Mouse (Mus musculus): ENCODE measurements around the gene Cyb5d1. TPM values are rescaled to one million over a fixed set of nuclear protein-coding genes. Genes with fewer than 3 reads are reported as not detected.

Gene Cyb5d1
- polyA plus RNA-seq, 1 experiment from 2014 or later: 51.6 TPM

DNA sequence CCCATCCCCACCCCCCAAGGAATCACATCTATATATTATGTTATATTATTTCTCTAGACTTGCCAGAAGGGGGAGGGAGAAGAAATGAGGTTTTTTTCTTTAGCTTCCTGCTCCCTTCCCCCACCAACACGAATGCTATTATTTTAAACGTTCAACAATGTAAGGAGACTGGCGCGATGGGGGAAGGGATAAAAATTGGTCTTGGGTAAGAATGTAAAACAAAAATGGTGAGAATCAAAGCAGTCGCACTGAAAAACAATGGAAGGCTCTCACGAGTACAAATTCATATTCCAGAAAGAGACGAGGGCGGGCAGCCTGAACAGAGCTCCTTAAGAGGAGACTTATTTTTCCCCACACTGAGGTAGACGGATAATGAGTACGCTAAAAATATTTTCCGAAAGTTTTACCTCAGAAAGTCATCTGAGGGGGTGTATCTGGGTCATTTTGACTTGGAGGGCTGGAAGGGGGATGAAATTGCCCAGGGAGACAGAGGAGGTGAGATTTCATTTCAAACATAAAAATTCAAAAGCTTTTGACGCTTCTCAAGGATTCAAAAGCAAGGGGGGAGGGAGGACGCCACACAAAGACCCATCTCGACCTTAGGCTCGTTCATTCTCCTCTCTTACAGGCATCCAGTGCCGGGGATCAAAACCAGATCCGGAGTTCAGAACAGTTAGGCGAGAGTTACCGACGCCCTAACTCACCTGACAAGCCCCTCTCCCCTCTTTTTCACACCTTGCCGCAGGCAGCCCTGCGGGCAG is 28.4 kb downstream of the Cyb5d1 start:
- H3K27ac ChIP-seq: peak overlapping the region; percentile 100
- peaks cover 70% of the 10 kb centered on the region for H3K4me1 ChIP-seq
- peaks cover 36% of the 10 kb centered on the region for H3K36me3 ChIP-seq
- H3K4me3 ChIP-seq: peak overlapping the region; percentile 98
- no peaks in the 10 kb centered on the region for H3K27me3 ChIP-seq (ENCODE audit: low read depth, poor library complexity, severe bottlenecking)
- under 1% methylated on average over 22 of the region's 22 CpGs for WGBS
- no peaks in the 10 kb centered on the region for H3K9me3 ChIP-seq (replicated peaks)
- DNase-seq (ENCODE audit: low spot score): peak; percentile 58

DNA sequence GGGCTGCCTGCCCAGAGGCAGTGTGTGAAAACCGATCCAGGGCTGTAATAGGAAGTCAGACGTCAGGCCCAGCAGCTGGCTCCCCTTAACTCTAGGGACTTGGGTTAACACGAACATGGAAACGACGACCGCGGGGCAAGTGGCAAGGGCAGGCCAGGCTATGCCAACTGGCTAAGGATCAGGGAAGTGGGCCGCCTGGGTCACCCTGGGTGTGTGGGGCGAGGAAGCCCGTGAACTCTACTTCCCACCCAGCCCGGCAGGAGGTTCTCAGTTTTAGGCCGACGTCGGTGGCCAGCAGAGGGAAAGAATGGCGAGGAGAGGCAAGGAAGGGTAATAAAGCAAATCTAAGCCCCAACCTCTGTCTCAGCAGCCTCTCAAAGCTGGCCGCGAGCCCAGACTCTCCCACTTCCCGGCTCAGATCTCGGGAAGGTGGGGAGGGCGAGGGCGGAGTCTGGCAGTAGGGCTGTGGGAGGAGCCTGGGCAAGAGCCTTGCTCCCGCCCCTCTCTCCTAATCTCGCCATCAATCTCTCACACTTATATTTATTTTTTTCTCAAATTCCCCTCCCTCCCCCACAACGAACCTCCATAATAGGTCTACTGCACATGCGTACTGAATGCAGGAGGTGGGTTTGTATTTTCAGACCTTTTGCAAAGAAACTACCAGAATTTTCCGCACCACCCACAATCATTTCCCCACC is 29.1 kb downstream of the Cyb5d1 start:
- Histone ChIP-seq H3K27ac (peak overlapping the region; percentile 100), H3K4me1 (peaks cover 70% of the 10 kb centered on the region), H3K4me3 (peak overlapping the region; percentile 98), H3K27me3 (ENCODE audit: low read depth, poor library complexity, severe bottlenecking) (no peaks in the 10 kb centered on the region), H3K36me3 (peaks cover 36% of the 10 kb centered on the region), H3K9me3 (replicated peaks) (no peaks in the 10 kb centered on the region)
- 0% methylated on average over 26 of the region's 26 CpGs for WGBS
- peak; percentile 89 for DNase-seq (ENCODE audit: low spot score)

GRCm38 (mm10) chr11:69365722-69366121 is 29.7 kb downstream of the Cyb5d1 start:
- H3K36me3 ChIP-seq: peaks cover 38% of the 10 kb centered on the region
- DNase-seq (ENCODE audit: low spot score): peak; percentile 41
- H3K4me3 ChIP-seq: peak overlapping the region; percentile 98
- H3K4me1 ChIP-seq: peaks cover 64% of the 10 kb centered on the region
- H3K27ac ChIP-seq: peak overlapping the region; percentile 100
- 24% methylated on average over 6 of the region's 6 CpGs for WGBS
- H3K27me3 ChIP-seq (ENCODE audit: low read depth, poor library complexity, severe bottlenecking): no peaks in the 10 kb centered on the region
- no peaks in the 10 kb centered on the region for H3K9me3 ChIP-seq (replicated peaks)

- Histone ChIP-seq H3K27me3 (ENCODE audit: low read depth, poor library complexity, severe bottlenecking) (no peaks in the 10 kb centered on the region), H3K4me3 (peak overlapping the region; percentile 98), H3K27ac (peak overlapping the region; percentile 100), H3K9me3 (replicated peaks) (no peaks in the 10 kb centered on the region), H3K36me3 (peaks cover 46% of the 10 kb centered on the region), H3K4me1 (peaks cover 57% of the 10 kb centered on the region)
- peak; percentile 60 for DNase-seq (ENCODE audit: low spot score)
- WGBS: 3% methylated on average over 6 of the region's 6 CpGs
Measured at GRCm38 (mm10) chr11:69364910-69365309, 30.5 kb downstream of the Cyb5d1 start.

GRCm38 (mm10) chr11:69364376-69364775 is 31.1 kb downstream of the Cyb5d1 start:
- Histone ChIP-seq H3K9me3 (replicated peaks) (no peaks in the 10 kb centered on the region), H3K27ac (peak overlapping the region; percentile 100), H3K4me1 (peaks cover 54% of the 10 kb centered on the region), H3K27me3 (ENCODE audit: low read depth, poor library complexity, severe bottlenecking) (no peaks in the 10 kb centered on the region), H3K4me3 (peak overlapping the region; percentile 98; the same call in 1 of the 2 replicates), H3K36me3 (peaks cover 52% of the 10 kb centered on the region)
- 59% methylated on average over 8 of the region's 8 CpGs for WGBS
- DNase-seq (ENCODE audit: low spot score): no peak

DNA sequence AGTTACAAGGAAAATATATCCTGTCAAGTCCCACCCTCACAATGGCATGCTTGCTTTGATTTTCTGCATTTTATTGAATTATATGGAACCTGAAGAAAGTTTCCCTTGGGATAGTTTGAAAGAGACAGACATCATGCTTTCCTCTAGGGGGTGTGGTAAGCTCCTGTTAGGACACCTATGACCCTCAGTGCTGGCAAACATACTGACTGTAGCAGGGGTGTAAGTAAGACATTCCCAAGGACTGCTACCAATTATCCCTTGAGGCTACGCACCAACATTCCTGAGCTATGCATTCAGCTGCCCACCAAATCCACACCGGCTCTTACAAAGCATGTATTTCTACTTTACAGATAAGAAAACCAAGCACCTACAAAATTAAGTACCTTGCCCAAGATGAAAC is 33.0 kb downstream of the Cyb5d1 start:
- no peaks in the 10 kb centered on the region for H3K9me3 ChIP-seq (replicated peaks)
- DNase-seq (ENCODE audit: low spot score): no peak
- peaks cover 44% of the 10 kb centered on the region for H3K4me1 ChIP-seq
- H3K27me3 ChIP-seq (ENCODE audit: low read depth, poor library complexity, severe bottlenecking): no peaks in the 10 kb centered on the region
- no peak overlapping the region for H3K4me3 ChIP-seq
- peaks cover 71% of the 10 kb centered on the region for H3K36me3 ChIP-seq
- H3K27ac ChIP-seq: no peak overlapping the region
- 57% methylated on average over 2 of the region's 2 CpGs for WGBS

- no peaks in the 10 kb centered on the region for H3K27me3 ChIP-seq (ENCODE audit: low read depth, poor library complexity, severe bottlenecking)
- DNase-seq (ENCODE audit: low spot score): no peak
- H3K4me3 ChIP-seq: no peak overlapping the region
- H3K9me3 ChIP-seq (replicated peaks): no peaks in the 10 kb centered on the region
- no peak overlapping the region for H3K27ac ChIP-seq
- H3K4me1 ChIP-seq: peaks cover 39% of the 10 kb centered on the region
- 65% methylated on average over 7 of the region's 7 CpGs for WGBS
- peaks cover 75% of the 10 kb centered on the region for H3K36me3 ChIP-seq
Measured at GRCm38 (mm10) chr11:69362021-69362420, 33.4 kb downstream of the Cyb5d1 start.

DNA sequence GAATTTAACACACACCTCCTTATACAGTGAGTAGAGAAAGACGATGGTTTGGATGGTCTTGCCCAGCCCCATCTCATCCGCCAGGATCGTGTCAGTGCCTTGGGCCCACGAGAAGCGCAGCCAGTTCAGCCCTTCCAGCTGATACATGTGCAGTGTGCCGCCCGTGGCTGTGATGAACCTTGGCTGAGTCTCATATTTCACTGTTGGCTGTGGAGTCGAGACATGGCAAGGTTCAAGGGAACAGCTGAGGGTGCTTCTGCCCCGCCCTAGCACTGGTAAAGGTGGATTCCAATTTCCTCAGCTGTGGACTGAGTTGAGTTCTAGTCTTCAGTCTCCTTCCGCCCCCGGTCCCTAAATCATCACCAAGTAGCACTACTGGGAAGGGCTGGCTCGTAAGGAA is 37.7 kb downstream of the Cyb5d1 start:
- WGBS: 89% methylated on average over 12 of the region's 12 CpGs
- Histone ChIP-seq H3K36me3 (peaks cover 99% of the 10 kb centered on the region), H3K4me1 (peaks cover 8% of the 10 kb centered on the region), H3K27me3 (ENCODE audit: low read depth, poor library complexity, severe bottlenecking) (no peaks in the 10 kb centered on the region), H3K9me3 (replicated peaks) (no peaks in the 10 kb centered on the region), H3K4me3 (no peak overlapping the region), H3K27ac (no peak overlapping the region)
- DNase-seq (ENCODE audit: low spot score): no peak

DNA sequence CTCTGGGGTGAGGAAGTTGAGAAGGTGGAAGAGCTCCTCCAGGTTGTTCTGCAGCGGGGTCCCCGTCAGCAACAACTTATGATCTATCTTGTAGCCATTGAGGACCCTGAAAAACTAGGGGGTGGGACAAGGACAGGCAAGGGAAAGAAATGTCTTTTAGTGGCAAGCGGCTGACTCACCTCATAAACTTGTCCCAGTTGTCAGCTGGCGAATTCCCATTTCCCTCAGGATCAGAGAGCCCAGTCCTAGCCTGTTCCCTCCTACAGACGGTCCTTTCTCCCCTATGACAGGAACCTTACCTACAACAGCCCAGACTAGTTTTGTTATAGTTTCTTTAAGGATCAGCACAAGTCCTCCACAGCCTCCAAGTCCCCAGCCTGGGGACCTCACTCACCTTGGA is 38.9 kb downstream of the Cyb5d1 start:
- no peak overlapping the region for H3K4me3 ChIP-seq
- H3K27ac ChIP-seq: no peak overlapping the region
- 85% methylated on average over 5 of the region's 5 CpGs for WGBS
- H3K4me1 ChIP-seq: peaks cover 3% of the 10 kb centered on the region; the same call in 1 of the 2 replicates
- DNase-seq (ENCODE audit: low spot score): no peak
- H3K36me3 ChIP-seq: peaks cover 100% of the 10 kb centered on the region
- H3K27me3 ChIP-seq (ENCODE audit: low read depth, poor library complexity, severe bottlenecking): no peaks in the 10 kb centered on the region
- H3K9me3 ChIP-seq (replicated peaks): no peaks in the 10 kb centered on the region

- no peak overlapping the region; the same call in 1 of the 2 replicates for H3K27ac ChIP-seq
- H3K4me1 ChIP-seq: peaks cover 1% of the 10 kb centered on the region; the same call in 1 of the 2 replicates
- no peak overlapping the region for H3K4me3 ChIP-seq
- peaks cover 89% of the 10 kb centered on the region for H3K36me3 ChIP-seq
- H3K9me3 ChIP-seq (replicated peaks): no peaks in the 10 kb centered on the region
- no peak for DNase-seq (ENCODE audit: low spot score)
- 90% methylated on average over 24 of the region's 26 CpGs for WGBS
- H3K27me3 ChIP-seq (ENCODE audit: low read depth, poor library complexity, severe bottlenecking): 0 out of 2 replicates have a peak, but pooled peaks cover 7% of the 10 kb centered on the region
Measured at GRCm38 (mm10) chr11:69346441-69346840, 49.0 kb downstream of the Cyb5d1 start.

Other genes starting within 250 kb of the Cyb5d1 start
- gene Alox12b, start 238.6 kb downstream of the Cyb5d1 start, polyA plus RNA-seq (2016; fragmentation: Nextera tagmentation; extraction: Ambion mirVana): 0.05 TPM in 1 of 2 replicates, not detected in the other
- gene Alox8, start 197.8 kb downstream of the Cyb5d1 start, polyA plus RNA-seq (2016; fragmentation: Nextera tagmentation; extraction: Ambion mirVana): 0.15 TPM in 1 of 2 replicates, not detected in the other
- not detected in 2 replicates for gene Gucy2e, start 158.6 kb downstream of the Cyb5d1 start, polyA plus RNA-seq (2016; fragmentation: Nextera tagmentation; extraction: Ambion mirVana)
- 28.9 and 36.2 TPM in 2 replicates for gene Cntrob, start 71.9 kb downstream of the Cyb5d1 start, polyA plus RNA-seq (2016; fragmentation: Nextera tagmentation; extraction: Ambion mirVana)
- 135 and 144 TPM in 2 replicates for gene Trappc1, start 71.7 kb downstream of the Cyb5d1 start, polyA plus RNA-seq (2016; fragmentation: Nextera tagmentation; extraction: Ambion mirVana)
- gene Kcnab3, start 69.4 kb downstream of the Cyb5d1 start, polyA plus RNA-seq (2016; fragmentation: Nextera tagmentation; extraction: Ambion mirVana): 0.93 and 1.4 TPM in 2 replicates
- gene Rnf227, start 55.2 kb downstream of the Cyb5d1 start, polyA plus RNA-seq (2016; fragmentation: Nextera tagmentation; extraction: Ambion mirVana): 14.2 and 20.6 TPM in 2 replicates
- gene Chd3, start 26.2 kb downstream of the Cyb5d1 start, polyA plus RNA-seq (2016; fragmentation: Nextera tagmentation; extraction: Ambion mirVana): 35.1 and 70.5 TPM in 2 replicates
- gene Naa38, start 144 bp downstream of the Cyb5d1 start, polyA plus RNA-seq (2016; fragmentation: Nextera tagmentation; extraction: Ambion mirVana): 140 and 151 TPM in 2 replicates
- gene Tmem88, start 2.6 kb upstream of the Cyb5d1 start, polyA plus RNA-seq (2016; fragmentation: Nextera tagmentation; extraction: Ambion mirVana): 23.0 and 24.7 TPM in 2 replicates
- 36.6 and 40.8 TPM in 2 replicates for gene Kdm6b, start 18.0 kb upstream of the Cyb5d1 start, polyA plus RNA-seq (2016; fragmentation: Nextera tagmentation; extraction: Ambion mirVana)
- gene Dnah2, start 153.5 kb upstream of the Cyb5d1 start, polyA plus RNA-seq (2016; fragmentation: Nextera tagmentation; extraction: Ambion mirVana): 1.0 and 1.3 TPM in 2 replicates
- 44.2 and 55.2 TPM in 2 replicates for gene Efnb3, start 164.6 kb upstream of the Cyb5d1 start, polyA plus RNA-seq (2016; fragmentation: Nextera tagmentation; extraction: Ambion mirVana)
- 52.3 and 52.8 TPM in 2 replicates for gene Wrap53, start 184.6 kb upstream of the Cyb5d1 start, polyA plus RNA-seq (2016; fragmentation: Nextera tagmentation; extraction: Ambion mirVana)
- 243 and 267 TPM in 2 replicates for gene Trp53, start 184.7 kb upstream of the Cyb5d1 start, polyA plus RNA-seq (2016; fragmentation: Nextera tagmentation; extraction: Ambion mirVana)
- gene Atp1b2, start 210.3 kb upstream of the Cyb5d1 start, polyA plus RNA-seq (2016; fragmentation: Nextera tagmentation; extraction: Ambion mirVana): 1.5 TPM in 2 replicates
- gene Shbg, start 222.3 kb upstream of the Cyb5d1 start, polyA plus RNA-seq (2016; fragmentation: Nextera tagmentation; extraction: Ambion mirVana): not detected in 2 replicates
- gene Sat2, start 226.4 kb upstream of the Cyb5d1 start, polyA plus RNA-seq (2016; fragmentation: Nextera tagmentation; extraction: Ambion mirVana): 9.1 and 13.7 TPM in 2 replicates
- 45.4 and 48.1 TPM in 2 replicates for gene Fxr2, start 237.4 kb upstream of the Cyb5d1 start, polyA plus RNA-seq (2016; fragmentation: Nextera tagmentation; extraction: Ambion mirVana)

Measured in limb, embryonic 10.5 days (tissue).